Mouse (Mus musculus): ENCODE measurements at regions not wholly inside any gene's neighbourhood (a gene's known extent, or its start where the extent isn't known, plus 50 kb on each side); places are given as distances from the start of the nearest gene placed in this dataset.
"Not testable (repeated sequence)": the region's sequence is repeated elsewhere in the genome, so short reads cannot be mapped to it uniquely, and the experiment has no call there.

GRCm38 (mm10) chr13:69129056-69129620 is 129.8 kb upstream of the Adcy2 start:
- DNase-seq (ENCODE audit: low spot score): no peak

GRCm38 (mm10) chr13:69127522-69127921 is 128.2 kb upstream of the Adcy2 start:
- no peak for DNase-seq (ENCODE audit: low spot score)

- DNase-seq (ENCODE audit: low spot score): not testable (repeated sequence)
Measured at GRCm38 (mm10) chr13:69118743-69119142, 119.4 kb upstream of the Adcy2 start.

- no peak for DNase-seq (ENCODE audit: low spot score)
Measured at GRCm38 (mm10) chr13:69109168-69109567, 109.8 kb upstream of the Adcy2 start.

- DNase-seq (ENCODE audit: low spot score): peak; percentile 7
Measured at GRCm38 (mm10) chr13:69086613-69087012, 87.3 kb upstream of the Adcy2 start.

- no peak for DNase-seq (ENCODE audit: low spot score)
Measured at GRCm38 (mm10) chr13:69070336-69070735, 71.0 kb upstream of the Adcy2 start.

GRCm38 (mm10) chr13:69069817-69070216 is 70.5 kb upstream of the Adcy2 start:
- no peak for DNase-seq (ENCODE audit: low spot score)

GRCm38 (mm10) chr13:69066636-69067035 is 67.3 kb upstream of the Adcy2 start:
- DNase-seq (ENCODE audit: low spot score): no peak

- no peak for DNase-seq (ENCODE audit: low spot score)
Measured at GRCm38 (mm10) chr13:69065285-69065684, 65.9 kb upstream of the Adcy2 start.

- no peak for DNase-seq (ENCODE audit: low spot score)
Measured at GRCm38 (mm10) chr13:69062692-69063233, 63.4 kb upstream of the Adcy2 start.

GRCm38 (mm10) chr13:69061436-69061835 is 62.1 kb upstream of the Adcy2 start:
- no peak for DNase-seq (ENCODE audit: low spot score)
